Mouse (Mus musculus) liver, adult 2 months (tissue): ENCODE data around the gene Gm9045. TPM values are rescaled to one million over a fixed set of nuclear protein-coding genes. Genes with fewer than 3 reads are reported as not detected.
"Not testable (repeated sequence)": the region's sequence is repeated elsewhere in the genome, so short reads cannot be mapped to it uniquely, and the experiment has no call there.

Experiments used
- DNase-seq: peaks from one replicate; pipeline ENCODE4 v3.0.0-alpha.2; 2011; ENCODE audit warnings: low read depth, low spot score; ENCODE audit errors: extremely low read depth
- H3K27ac ChIP-seq: fragments of 200-500 bp; replicated peaks from 2 replicates; pipeline ENCODE4 v1.5.1; 2012; ENCODE audit warnings: low read depth, mild to moderate bottlenecking, control low read depth, inconsistent platforms, low read length; ENCODE audit not compliant: insufficient read depth
- H3K27me3 ChIP-seq: fragments of 200-500 bp; 2 replicates; pipeline ENCODE4 v1.6.1; 2012; ENCODE audit warnings: mild to moderate bottlenecking, moderate library complexity, low read length, inconsistent platforms; ENCODE audit not compliant: control insufficient read depth, insufficient read depth
- H3K36me3 ChIP-seq: fragments of 200-500 bp; 2 replicates; pipeline ENCODE4 v1.6.1; 2012; ENCODE audit warnings: low read length, inconsistent platforms; ENCODE audit not compliant: control insufficient read depth, insufficient read depth
- H3K4me1 ChIP-seq: fragments of 200-500 bp; 2 replicates; pipeline ENCODE4 v1.6.1; 2011; ENCODE audit warnings: low read length; ENCODE audit not compliant: control insufficient read depth, insufficient read depth
- H3K4me3 ChIP-seq: fragments of 200-500 bp; 2 replicates; pipeline ENCODE4 v1.5.1; 2011; ENCODE audit warnings: low read depth, mild to moderate bottlenecking, control low read depth, low read length, moderate library complexity; ENCODE audit not compliant: insufficient read depth
- H3K79me2 ChIP-seq: fragments of 200-500 bp; 2 replicates; pipeline ENCODE4 v1.6.1; 2012; ENCODE audit warnings: inconsistent platforms, mild to moderate bottlenecking, low read length, moderate library complexity; ENCODE audit not compliant: control insufficient read depth, insufficient read depth
- H3K9ac ChIP-seq: fragments of 200-500 bp; 2 replicates; pipeline ENCODE4 v1.6.1; 2012; ENCODE audit warnings: low read depth, mild to moderate bottlenecking, control low read depth, inconsistent platforms, low read length
- CTCF ChIP-seq: fragments of 200-500 bp; IDR thresholded peaks from 2 replicates; pipeline ENCODE4 v1.5.1; 2011; ENCODE audit warnings: low read depth, low read length, control low read depth
- POLR2A ChIP-seq: fragments of 200-500 bp; IDR thresholded peaks from 2 replicates; pipeline ENCODE4 v1.6.1; 2011; ENCODE audit warnings: low read length, control low read depth; ENCODE audit not compliant: insufficient read depth; ENCODE audit errors: extremely low read depth
- WGBS: fragments of 180-500 bp; shearing (Covaris S2); methylation state at CpG from one replicate; pipeline ENCODE4 v1.1.7; 2018; 5-methylcytosine and 5-hydroxymethylcytosine counted together
- polyA plus RNA-seq: library from polyadenylated mRNA; depleted of rRNA; stranded (reverse); fragments of >200 nt; gene quantifications from 2 replicates; pipeline ENCODE4 v1.2.3, GENCODE M21; 2012; rRNA removed
- total RNA-seq: library from RNA; depleted of rRNA; stranded (reverse); fragments of >200 nt; gene quantifications from 2 replicates; pipeline ENCODE4 v1.2.3, GENCODE M21; 2014; rRNA removed

Gene Gm9045
- not detected in 2 replicates for total RNA-seq
- polyA plus RNA-seq = not detected in 2 replicates

GRCm38 (mm10) chr10:118337731-118338130, at the start of gene Gm9045:
TSS of gene Gm9045 (minus strand) at chr10:118337831.
- WGBS = no CpG with 5 or more reads among the region's 14 CpGs
- not testable (repeated sequence) for H3K4me3 ChIP-seq, H3K27ac ChIP-seq, H3K79me2 ChIP-seq, H3K27me3 ChIP-seq, H3K9ac ChIP-seq, H3K4me1 ChIP-seq, DNase-seq, H3K36me3 ChIP-seq

DNA sequence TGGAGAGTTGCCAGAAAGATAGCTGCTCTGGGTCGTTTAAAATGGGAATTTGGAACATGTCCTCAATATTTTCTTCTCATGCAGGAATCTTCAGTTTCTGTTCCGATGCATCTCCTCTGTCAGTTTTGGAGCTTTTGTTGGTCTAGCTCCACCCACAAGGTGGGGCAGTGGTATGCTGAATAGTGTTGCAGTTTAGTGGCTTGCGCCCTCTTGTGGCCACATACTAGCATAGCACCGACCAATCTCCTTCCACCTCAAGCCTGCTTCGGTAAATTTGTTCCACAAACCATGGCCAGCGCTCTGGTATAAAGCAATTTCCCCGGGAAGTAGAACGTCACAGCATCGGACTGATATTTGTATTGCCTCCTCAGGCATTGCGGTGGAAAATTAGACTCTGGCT, 32.8 kb upstream of the Gm9045 start:
- DNase-seq = peak; percentile 51
- WGBS = 5% methylated on average over 10 of the region's 10 CpGs
- no peaks in the 10 kb centered on the region for H3K4me1 ChIP-seq
- no peaks in the 10 kb centered on the region for H3K36me3 ChIP-seq
- H3K27ac ChIP-seq = no peak overlapping the region
- TF ChIP-seq POLR2A (no peak), CTCF (peak; percentile 88)
- no peak overlapping the region for H3K9ac ChIP-seq
- H3K79me2 ChIP-seq = no peaks in the 10 kb centered on the region
- no peaks in the 10 kb centered on the region for H3K27me3 ChIP-seq
- no peak overlapping the region for H3K4me3 ChIP-seq

- H3K4me1 ChIP-seq = no peaks in the 10 kb centered on the region
- no peaks in the 10 kb centered on the region for H3K27me3 ChIP-seq
- no peaks in the 10 kb centered on the region for H3K36me3 ChIP-seq
- H3K79me2 ChIP-seq = no peaks in the 10 kb centered on the region
- no peak for TF ChIP-seq CTCF
- no peak for TF ChIP-seq POLR2A
- no peak overlapping the region for H3K4me3 ChIP-seq
- DNase-seq = no peak
- H3K9ac ChIP-seq = no peak overlapping the region
- no peak overlapping the region for H3K27ac ChIP-seq
- WGBS = 90% methylated on average over 9 of the region's 9 CpGs
Observed at GRCm38 (mm10) chr10:118369518-118369917, 31.9 kb upstream of the Gm9045 start.

GRCm38 (mm10) chr10:118354005-118354404, 16.4 kb upstream of the Gm9045 start, which contains the start of gene Gm9049:
TSS of gene Gm9049 (minus strand) at chr10:118354105.
- DNase-seq, H3K36me3 ChIP-seq, H3K27me3 ChIP-seq, H3K79me2 ChIP-seq, H3K4me1 ChIP-seq, H3K27ac ChIP-seq, H3K4me3 ChIP-seq, H3K9ac ChIP-seq: not testable (repeated sequence)
- WGBS = 100% methylated on average over 1 of the region's 11 CpGs

DNA sequence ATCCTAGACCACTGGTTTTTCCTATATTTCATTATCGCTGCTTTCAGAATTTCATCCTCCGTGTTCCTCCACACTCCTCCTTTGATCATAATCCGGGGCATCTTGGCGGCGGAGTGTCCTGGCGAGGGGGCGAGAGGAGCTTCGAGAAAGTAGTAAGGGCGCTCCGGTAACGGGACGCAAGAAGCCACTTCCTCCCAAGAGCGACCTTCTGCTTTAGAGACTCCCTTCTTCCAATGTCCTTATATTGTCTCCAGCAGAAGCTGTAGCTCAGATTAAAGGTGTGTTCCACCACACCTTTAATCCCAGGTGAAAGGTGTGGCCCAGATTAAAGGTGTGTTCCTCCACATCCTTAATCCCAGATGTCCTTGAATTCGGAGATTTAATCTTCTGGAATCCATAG, 10.9 kb upstream of the Gm9045 start, which contains the start of gene Gm9048:
Gene Gm9048 (minus strand): TSS at position 101 of the 400 bp plus-strand sequence.
- H3K9ac ChIP-seq, H3K27me3 ChIP-seq, H3K36me3 ChIP-seq, H3K4me3 ChIP-seq, DNase-seq, H3K27ac ChIP-seq, H3K4me1 ChIP-seq, H3K79me2 ChIP-seq: not testable (repeated sequence)
- 78% methylated on average over 1 of the region's 14 CpGs for WGBS

GRCm38 (mm10) chr10:118343155-118343554, 5.5 kb upstream of the Gm9045 start, which contains the start of gene Gm9046:
TSS of gene Gm9046 (minus strand) at chr10:118343255.
- DNase-seq, H3K4me3 ChIP-seq: not testable (repeated sequence)
- no CpG with 5 or more reads among the region's 14 CpGs for WGBS

DNA sequence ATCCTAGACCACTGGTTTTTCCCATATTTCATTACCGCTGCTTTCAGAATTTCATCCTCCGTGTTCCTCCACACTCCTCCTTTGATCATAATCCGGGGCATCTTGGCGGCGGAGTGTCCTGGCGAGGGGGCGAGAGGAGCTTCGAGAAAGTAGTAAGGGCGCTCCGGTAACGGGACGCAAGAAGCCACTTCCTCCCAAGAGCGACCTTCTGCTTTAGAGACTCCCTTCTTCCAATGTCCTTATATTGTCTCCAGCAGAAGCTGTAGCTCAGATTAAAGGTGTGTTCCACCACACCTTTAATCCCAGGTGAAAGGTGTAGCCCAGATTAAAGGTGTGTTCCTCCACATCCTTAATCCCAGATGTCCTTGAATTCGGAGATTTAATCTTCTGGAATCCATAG, 5.3 kb downstream of the Gm9045 start, which contains the start of gene Gm9044:
Gene Gm9044 (minus strand): TSS at position 101 of the 400 bp plus-strand sequence.
- H3K79me2 ChIP-seq, H3K36me3 ChIP-seq, DNase-seq, H3K4me3 ChIP-seq, H3K9ac ChIP-seq, H3K27me3 ChIP-seq, H3K4me1 ChIP-seq, H3K27ac ChIP-seq: not testable (repeated sequence)
- WGBS = no CpG with 5 or more reads among the region's 14 CpGs

More at GRCm38 (mm10) chr10:118343155-118343554, 5.5 kb upstream of the Gm9045 start, which contains the start of gene Gm9046:
- not testable (repeated sequence) for H3K9ac ChIP-seq, H3K27ac ChIP-seq, H3K79me2 ChIP-seq, H3K27me3 ChIP-seq, H3K36me3 ChIP-seq, H3K4me1 ChIP-seq

- WGBS = no CpG with 5 or more reads among the region's 11 CpGs
Observed at GRCm38 (mm10) chr10:118326869-118327268, 10.8 kb downstream of the Gm9045 start, which contains the start of gene Gm9040. TSS of gene Gm9040 (minus strand) at chr10:118326969.

More at GRCm38 (mm10) chr10:118326869-118327268, 10.8 kb downstream of the Gm9045 start, which contains the start of gene Gm9040:
- H3K79me2 ChIP-seq, H3K4me1 ChIP-seq, H3K4me3 ChIP-seq, H3K36me3 ChIP-seq, H3K27me3 ChIP-seq, H3K9ac ChIP-seq, DNase-seq, H3K27ac ChIP-seq: not testable (repeated sequence)
